Mouse (Mus musculus) C2C12 (cell line): ENCODE data around the gene Minos1. TPM values are rescaled to one million over a fixed set of nuclear protein-coding genes. Genes with fewer than 3 reads are reported as not detected.

ENCODE experiments used
- H3K27me3 ChIP-seq: one replicate; pipeline ENCODE4 v1.6.1; 2011; ENCODE audit not compliant: control insufficient read depth, insufficient read depth, insufficient read length
- H3K36me3 ChIP-seq: one replicate; pipeline ENCODE4 v1.6.1; 2011; ENCODE audit not compliant: control insufficient read depth, insufficient read depth
- H3K4me3 ChIP-seq: one replicate; pipeline ENCODE4 v1.5.1; 2011; ENCODE audit warnings: mild to moderate bottlenecking, control low read depth; ENCODE audit not compliant: poor library complexity, insufficient read depth, severe bottlenecking
- H3K79me2 ChIP-seq: one replicate; pipeline ENCODE4 v1.6.1; 2011; ENCODE audit not compliant: control insufficient read depth, insufficient read depth
- H3K79me3 ChIP-seq: one replicate; pipeline ENCODE4 v1.6.1; 2011; ENCODE audit warnings: low read depth, control low read depth
- H3ac ChIP-seq: one replicate; pipeline ENCODE3; 2011; ENCODE audit warnings: low read depth; ENCODE audit not compliant: control insufficient read depth, insufficient read length
- CEBPB ChIP-seq: IDR thresholded peaks from one replicate; pipeline ENCODE4 v1.6.1; 2011; ENCODE audit warnings: low read depth, mild to moderate bottlenecking, control low read depth, moderate library complexity
- CTCF ChIP-seq: IDR thresholded peaks from one replicate; pipeline ENCODE4 v1.5.1; 2011; ENCODE audit not compliant: control insufficient read depth, insufficient read depth, insufficient read length
- FOSL1 ChIP-seq: IDR thresholded peaks from one replicate; pipeline ENCODE4 v1.8.0; 2011; ENCODE audit warnings: mild to moderate bottlenecking, low read length; ENCODE audit not compliant: poor library complexity, insufficient read depth, severe bottlenecking
- MAX ChIP-seq: IDR thresholded peaks from one replicate; pipeline ENCODE4 v1.6.1; 2011; ENCODE audit warnings: mild to moderate bottlenecking, control low read depth
- MYOD1 ChIP-seq: IDR thresholded peaks from one replicate; pipeline ENCODE4 v1.6.1; 2011; ENCODE audit warnings: low read depth; ENCODE audit not compliant: control insufficient read depth, insufficient read length
- MYOG ChIP-seq: IDR thresholded peaks from one replicate; pipeline ENCODE4 v1.6.1; 2011; ENCODE audit not compliant: control insufficient read depth, insufficient read length; ENCODE audit errors: extremely low read depth
- USF1 ChIP-seq: IDR thresholded peaks from one replicate; pipeline ENCODE4 v1.6.1; 2011; ENCODE audit warnings: low read depth, mild to moderate bottlenecking, control low read depth, moderate library complexity
- polyA plus RNA-seq: library from polyadenylated mRNA; unstranded; fragments of >200 nt; fragmentation: generic; extraction: Trizol; gene quantifications from one replicate; pipeline ENCODE4 v1.2.1, GENCODE M21; 2012; ENCODE audit warnings: missing spikeins

Gene Minos1
- polyA plus RNA-seq, 1 experiment, result 246 TPM

GRCm38 (mm10) chr4:139086984-139087383 is 43.9 kb downstream of the Minos1 start:
- Histone ChIP-seq H3K79me2 (no peaks in the 10 kb centered on the region), H3K79me3 (no peaks in the 10 kb centered on the region), H3K4me3 (no peak overlapping the region), H3K36me3 (peaks cover 4% of the 10 kb centered on the region), H3K27me3 (no peaks in the 10 kb centered on the region), H3ac (no peak overlapping the region)
- TF ChIP-seq CEBPB, result no peak

GRCm38 (mm10) chr4:139086037-139086436 is 44.9 kb downstream of the Minos1 start:
- Histone ChIP-seq H3ac (no peak overlapping the region), H3K79me3 (no peaks in the 10 kb centered on the region), H3K4me3 (no peak overlapping the region), H3K27me3 (no peaks in the 10 kb centered on the region), H3K79me2 (no peaks in the 10 kb centered on the region), H3K36me3 (peaks cover 4% of the 10 kb centered on the region)
- TF ChIP-seq MYOD1, result no peak
- no peak for TF ChIP-seq MAX
- no peak for TF ChIP-seq FOSL1
- no peak for TF ChIP-seq MYOG
- no peak for TF ChIP-seq USF1
- TF ChIP-seq CEBPB, result no peak
- no peak for TF ChIP-seq CTCF

- Histone ChIP-seq H3K79me2 (no peaks in the 10 kb centered on the region), H3ac (no peak overlapping the region), H3K27me3 (no peaks in the 10 kb centered on the region), H3K36me3 (peaks cover 4% of the 10 kb centered on the region), H3K4me3 (no peak overlapping the region), H3K79me3 (no peaks in the 10 kb centered on the region)
- TF ChIP-seq CEBPB (no peak), MAX (no peak), MYOD1 (no peak), MYOG (no peak), CTCF (no peak), USF1 (no peak), FOSL1 (no peak)
Measured at GRCm38 (mm10) chr4:139085337-139085736, 45.6 kb downstream of the Minos1 start.

- H3K79me3 ChIP-seq, result no peaks in the 10 kb centered on the region
- no peak overlapping the region for H3ac ChIP-seq
- TF ChIP-seq CEBPB (no peak), CTCF (no peak), FOSL1 (no peak), MYOD1 (no peak), MAX (no peak), USF1 (no peak), MYOG (no peak)
- no peaks in the 10 kb centered on the region for H3K27me3 ChIP-seq
- no peaks in the 10 kb centered on the region for H3K79me2 ChIP-seq
- H3K36me3 ChIP-seq, result peaks cover 4% of the 10 kb centered on the region
- H3K4me3 ChIP-seq, result no peak overlapping the region
Measured at GRCm38 (mm10) chr4:139082790-139083564, 47.9 kb downstream of the Minos1 start.

- Histone ChIP-seq H3K79me2 (no peaks in the 10 kb centered on the region), H3K79me3 (no peaks in the 10 kb centered on the region), H3K27me3 (peaks cover 3% of the 10 kb centered on the region), H3ac (no peak overlapping the region), H3K36me3 (peaks cover 4% of the 10 kb centered on the region), H3K4me3 (no peak overlapping the region)
- no peak for TF ChIP-seq MYOD1
- TF ChIP-seq CEBPB, result no peak
- TF ChIP-seq CTCF, result no peak
- TF ChIP-seq USF1, result no peak
- no peak for TF ChIP-seq FOSL1
- no peak for TF ChIP-seq MAX
- TF ChIP-seq MYOG, result no peak
Measured at GRCm38 (mm10) chr4:139081270-139081931, 49.5 kb downstream of the Minos1 start.

- Histone ChIP-seq H3K27me3 (peaks cover 8% of the 10 kb centered on the region), H3ac (no peak overlapping the region), H3K79me2 (no peaks in the 10 kb centered on the region), H3K4me3 (no peak overlapping the region), H3K36me3 (peaks cover 4% of the 10 kb centered on the region), H3K79me3 (no peaks in the 10 kb centered on the region)
- TF ChIP-seq CTCF, result no peak
- no peak for TF ChIP-seq FOSL1
Measured at GRCm38 (mm10) chr4:139080259-139080658, 50.7 kb downstream of the Minos1 start.
